Mouse (Mus musculus): Measurements from ENCODE around the gene Add1. TPM values are rescaled to one million over a fixed set of nuclear protein-coding genes. Genes with fewer than 3 reads are reported as not detected.

Gene Add1
- polyA plus RNA-seq, 1 experiment from 2014 or later: 222 TPM

DNA sequence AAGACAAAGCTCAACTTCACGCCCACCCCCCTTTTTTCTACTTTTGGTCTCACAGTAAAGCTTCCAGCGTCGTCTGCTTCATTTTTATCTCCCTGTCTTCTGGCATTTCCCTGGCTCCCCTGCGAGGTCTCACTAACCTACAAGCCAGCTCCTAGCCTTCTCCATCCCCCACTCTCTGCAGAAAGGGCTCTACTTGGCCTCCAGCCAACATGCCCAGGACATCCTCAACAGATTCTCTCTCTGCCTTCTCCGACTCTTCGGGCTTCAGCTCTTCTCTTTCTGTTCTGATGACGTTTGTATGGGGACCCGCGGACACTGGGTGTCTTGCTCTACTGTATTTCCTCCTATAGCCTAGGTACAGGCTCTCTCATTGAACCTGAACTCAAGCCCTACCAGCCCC, 81.4 kb downstream of the Add1 start:
- H3K4me1 ChIP-seq (ENCODE audit: insufficient read depth): 0 out of 2 replicates have a peak, but pooled peaks cover 6% of the 10 kb centered on the region
- no peaks in the 10 kb centered on the region for H3K9me3 ChIP-seq (ENCODE audit: low read depth, low read length)
- no peaks in the 10 kb centered on the region for H3K27me3 ChIP-seq (ENCODE audit: insufficient read depth, low read length)
- DNase-seq: peak; percentile 13
- no peak overlapping the region for H3K4me3 ChIP-seq (ENCODE audit: low read depth, low read length)
- WGBS: 66% methylated on average over 9 of the region's 9 CpGs
- ATAC-seq (ENCODE audit: insufficient read depth): no peak
- peaks cover 75% of the 10 kb centered on the region for H3K36me3 ChIP-seq (ENCODE audit: insufficient read depth)
- no peak for TF ChIP-seq CTCF (IDR thresholded peaks at IDR 0.05; ENCODE audit: low read depth)
- no peak overlapping the region for H3K4me2 ChIP-seq
- no peak overlapping the region for H3K27ac ChIP-seq (ENCODE audit: low read depth)
- H3K9ac ChIP-seq: no peak overlapping the region

DNA sequence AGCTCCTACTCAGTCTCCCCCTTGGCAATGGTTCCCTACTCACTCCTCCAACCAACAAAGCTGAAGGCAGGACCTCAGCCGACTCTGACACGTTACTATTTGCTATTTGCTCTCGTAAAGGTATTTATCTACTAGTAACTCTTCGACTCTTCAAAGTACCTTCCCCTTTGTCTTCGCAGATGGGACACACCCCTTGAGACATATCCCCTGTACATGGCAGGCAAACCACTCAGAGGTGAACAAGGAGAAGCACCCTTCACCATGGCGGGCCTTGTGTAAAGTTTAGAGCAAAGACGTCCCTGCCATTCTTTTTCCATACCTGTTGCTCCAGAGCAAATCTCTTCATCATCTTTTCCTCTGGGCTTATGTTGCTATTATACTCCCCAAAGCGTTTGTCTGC, 84.1 kb downstream of the Add1 start:
- Histone ChIP-seq H3K27me3 (ENCODE audit: insufficient read depth, low read length) (no peaks in the 10 kb centered on the region), H3K4me3 (ENCODE audit: low read depth, low read length) (no peak overlapping the region), H3K4me1 (ENCODE audit: insufficient read depth) (0 out of 2 replicates have a peak, but pooled peaks cover 6% of the 10 kb centered on the region), H3K4me2 (no peak overlapping the region), H3K9me3 (ENCODE audit: low read depth, low read length) (no peaks in the 10 kb centered on the region), H3K27ac (ENCODE audit: low read depth) (no peak overlapping the region), H3K36me3 (ENCODE audit: insufficient read depth) (peaks cover 48% of the 10 kb centered on the region), H3K9ac (no peak overlapping the region)
- DNase-seq (no peak), ATAC-seq (ENCODE audit: insufficient read depth) (no peak)
- TF ChIP-seq CTCF (IDR thresholded peaks at IDR 0.05; ENCODE audit: low read depth): no peak
- 88% methylated on average over 8 of the region's 8 CpGs for WGBS

- peak within 1 kb of the TSS; percentile 72 for H3K4me3 ChIP-seq (ENCODE audit: low read depth, low read length)
- H3K9me3 ChIP-seq (ENCODE audit: low read depth, low read length): no peaks in the 10 kb centered on the region
- 0 out of 2 replicates have a peak, but pooled peaks cover 6% of the 10 kb centered on the region for H3K4me1 ChIP-seq (ENCODE audit: insufficient read depth)
- no peaks in the 10 kb centered on the region for H3K27me3 ChIP-seq (ENCODE audit: insufficient read depth, low read length)
- DNase-seq: peak; percentile 100
- peak; percentile 100 for ATAC-seq (ENCODE audit: insufficient read depth)
- H3K36me3 ChIP-seq (ENCODE audit: insufficient read depth): peaks cover 25% of the 10 kb centered on the region
- H3K4me2 ChIP-seq: peak within 1 kb of the TSS; percentile 78
- WGBS: under 1% methylated on average over 60 of the region's 60 CpGs
- H3K9ac ChIP-seq: peak within 1 kb of the TSS; percentile 69
- peak; percentile 87 for TF ChIP-seq CTCF (IDR thresholded peaks at IDR 0.05; ENCODE audit: low read depth)
- peak within 1 kb of the TSS; percentile 91 for H3K27ac ChIP-seq (ENCODE audit: low read depth)
Measured at GRCm38 (mm10) chr5:34659686-34660590, 86.5 kb downstream of the Add1 start, which contains the start of the genes Nop14 and Grk4. Gene Nop14 (minus strand): TSS chr5:34660148. Gene Grk4 (plus strand): TSS chr5:34660379.

GRCm38 (mm10) chr5:34660591-34661130, 87.2 kb downstream of the Add1 start:
- peaks cover 18% of the 10 kb centered on the region for H3K36me3 ChIP-seq (ENCODE audit: insufficient read depth)
- ATAC-seq (ENCODE audit: insufficient read depth) (no peak), DNase-seq (no peak)
- peak overlapping the region; percentile 69 for H3K9ac ChIP-seq
- H3K27ac ChIP-seq (ENCODE audit: low read depth): peak overlapping the region; percentile 91
- H3K4me2 ChIP-seq: peak overlapping the region; percentile 78
- H3K4me3 ChIP-seq (ENCODE audit: low read depth, low read length): peak overlapping the region; percentile 72
- H3K27me3 ChIP-seq (ENCODE audit: insufficient read depth, low read length): no peaks in the 10 kb centered on the region
- H3K4me1 ChIP-seq (ENCODE audit: insufficient read depth): 0 out of 2 replicates have a peak, but pooled peaks cover 6% of the 10 kb centered on the region
- no peaks in the 10 kb centered on the region for H3K9me3 ChIP-seq (ENCODE audit: low read depth, low read length)
- under 1% methylated on average over 57 of the region's 57 CpGs for WGBS
- no peak for TF ChIP-seq CTCF (IDR thresholded peaks at IDR 0.05; ENCODE audit: low read depth)

DNA sequence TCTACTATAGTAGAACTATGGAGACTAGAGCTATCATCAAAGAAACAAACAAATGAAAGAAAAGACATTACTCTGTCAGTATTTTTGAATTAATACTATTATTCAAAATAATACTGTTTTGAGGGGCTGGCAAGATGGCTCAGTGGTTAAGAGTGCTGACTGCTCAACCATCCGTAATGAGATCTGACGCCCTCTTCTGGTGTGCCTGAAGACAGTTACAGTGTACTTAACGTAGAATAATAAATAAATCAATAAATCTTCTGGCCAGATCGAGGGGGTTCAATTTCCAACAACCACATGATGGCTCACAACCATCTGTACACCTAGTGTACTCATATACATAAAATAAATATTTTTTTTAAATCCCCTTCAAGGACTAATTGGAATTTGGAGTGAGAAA, 88.4 kb downstream of the Add1 start:
- TF ChIP-seq CTCF (IDR thresholded peaks at IDR 0.05; ENCODE audit: low read depth): no peak
- no peak for ATAC-seq (ENCODE audit: insufficient read depth)
- no peak overlapping the region for H3K4me2 ChIP-seq
- H3K9ac ChIP-seq: no peak overlapping the region
- H3K36me3 ChIP-seq (ENCODE audit: insufficient read depth): peaks cover 8% of the 10 kb centered on the region
- 0 out of 2 replicates have a peak, but pooled peaks cover 6% of the 10 kb centered on the region for H3K4me1 ChIP-seq (ENCODE audit: insufficient read depth)
- DNase-seq: no peak
- no peak overlapping the region for H3K4me3 ChIP-seq (ENCODE audit: low read depth, low read length)
- no peaks in the 10 kb centered on the region for H3K9me3 ChIP-seq (ENCODE audit: low read depth, low read length)
- no peak overlapping the region for H3K27ac ChIP-seq (ENCODE audit: low read depth)
- no peaks in the 10 kb centered on the region for H3K27me3 ChIP-seq (ENCODE audit: insufficient read depth, low read length)
- 78% methylated on average over 4 of the region's 4 CpGs for WGBS

- ATAC-seq (ENCODE audit: insufficient read depth): no peak
- no peaks in the 10 kb centered on the region for H3K27me3 ChIP-seq (ENCODE audit: insufficient read depth, low read length)
- H3K9ac ChIP-seq: no peak overlapping the region
- no peak overlapping the region for H3K27ac ChIP-seq (ENCODE audit: low read depth)
- no peak overlapping the region for H3K4me2 ChIP-seq
- 86% methylated on average over 2 of the region's 2 CpGs for WGBS
- no peak for DNase-seq
- 0 out of 2 replicates have a peak, but pooled peaks cover 6% of the 10 kb centered on the region for H3K4me1 ChIP-seq (ENCODE audit: insufficient read depth)
- no peaks in the 10 kb centered on the region for H3K9me3 ChIP-seq (ENCODE audit: low read depth, low read length)
- H3K36me3 ChIP-seq (ENCODE audit: insufficient read depth): no peaks in the 10 kb centered on the region
- no peak overlapping the region for H3K4me3 ChIP-seq (ENCODE audit: low read depth, low read length)
- no peak for TF ChIP-seq CTCF (IDR thresholded peaks at IDR 0.05; ENCODE audit: low read depth)
Measured at GRCm38 (mm10) chr5:34663231-34663630, 89.8 kb downstream of the Add1 start.

GRCm38 (mm10) chr5:34669493-34669892, 96.0 kb downstream of the Add1 start:
- 72% methylated on average over 2 of the region's 2 CpGs for WGBS
- no peak overlapping the region for H3K9ac ChIP-seq

More at GRCm38 (mm10) chr5:34669493-34669892, 96.0 kb downstream of the Add1 start:
- H3K4me3 ChIP-seq (ENCODE audit: low read depth, low read length): no peak overlapping the region
- H3K27ac ChIP-seq (ENCODE audit: low read depth): no peak overlapping the region
- DNase-seq (no peak), ATAC-seq (ENCODE audit: insufficient read depth) (no peak)
- no peaks in the 10 kb centered on the region for H3K4me1 ChIP-seq (ENCODE audit: insufficient read depth)
- H3K4me2 ChIP-seq: no peak overlapping the region
- peak; percentile 31; the same call in 1 of the 2 replicates for TF ChIP-seq CTCF (IDR thresholded peaks at IDR 0.05; ENCODE audit: low read depth)
- H3K36me3 ChIP-seq (ENCODE audit: insufficient read depth): no peaks in the 10 kb centered on the region
- H3K27me3 ChIP-seq (ENCODE audit: insufficient read depth, low read length): no peaks in the 10 kb centered on the region
- H3K9me3 ChIP-seq (ENCODE audit: low read depth, low read length): no peaks in the 10 kb centered on the region
